Mouse (Mus musculus) frontal cortex, postnatal 25 days (tissue): Measurements from ENCODE around the gene Esrrg.
A peak's percentile ranks its signal among the peaks of the same experiment; 100 is the strongest.

ENCODE experiments used
- DNase-seq, 2 experiments: peaks; one replicate each; pipeline ENCODE4 v3.0.0; 2022; ENCODE audit warnings: low spot score in 2 of 2

The Esrrg gene

DNA sequence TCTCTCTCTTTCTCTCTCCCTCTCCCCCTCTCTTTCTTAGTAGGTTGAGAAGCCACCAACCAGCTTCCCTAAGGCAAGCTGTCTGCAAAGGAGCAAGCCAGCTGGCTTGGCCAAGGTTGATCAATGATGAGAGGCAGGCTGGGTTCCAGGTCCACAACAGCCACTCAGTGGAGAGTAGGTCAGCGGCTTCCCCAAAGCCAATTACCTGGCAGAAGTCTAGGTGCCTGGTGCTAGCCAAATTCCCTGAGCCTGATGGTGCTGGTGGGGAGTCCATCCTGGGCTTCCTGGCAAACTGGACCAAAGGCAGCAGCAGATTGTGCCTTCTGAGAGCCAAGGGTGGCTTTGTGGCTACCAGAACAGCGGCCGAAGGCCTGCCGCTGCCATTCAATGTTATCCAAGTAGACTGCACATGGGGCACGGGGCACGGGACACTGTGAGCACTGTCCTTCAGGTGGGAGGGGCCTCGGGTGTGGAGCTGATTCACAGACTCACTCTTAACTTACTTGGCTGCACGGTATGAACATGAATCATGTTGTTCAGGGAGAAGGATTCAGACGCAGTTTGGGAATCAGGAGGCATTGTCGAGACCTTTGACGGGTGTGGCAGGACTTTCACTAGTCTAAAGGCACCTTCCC is 469.1 kb downstream of the Esrrg start:
- no peak for DNase-seq

DNA sequence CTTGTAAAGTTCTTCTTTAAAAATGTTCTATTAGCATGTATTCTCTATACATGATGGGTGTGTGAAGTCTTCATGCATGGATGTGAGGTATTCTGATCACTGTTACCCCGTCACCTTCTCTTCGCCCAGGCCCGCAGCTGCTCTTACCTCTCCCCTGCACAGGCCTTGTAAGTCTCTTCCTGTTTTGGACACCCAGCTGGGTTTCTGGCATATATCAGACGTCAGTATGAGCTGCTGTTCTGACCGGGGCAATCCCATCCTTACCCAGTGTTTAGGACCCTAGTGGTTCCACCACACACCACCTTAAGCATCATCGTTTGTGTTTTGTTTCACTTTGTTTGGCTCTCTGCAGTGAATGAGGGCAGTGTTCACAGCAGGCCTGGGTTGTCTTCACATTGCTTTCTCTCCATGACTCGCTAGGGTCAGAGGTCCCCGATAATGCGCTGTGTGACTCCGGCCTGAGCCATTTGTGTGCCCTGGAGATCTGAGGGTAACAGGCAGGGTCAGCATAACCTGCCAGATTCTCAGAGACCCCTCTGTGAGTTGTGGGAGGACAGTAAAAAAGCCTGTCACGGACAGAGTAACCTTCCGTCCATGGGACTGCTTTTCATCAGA is 471.8 kb downstream of the Esrrg start:
- no peak for DNase-seq

DNA sequence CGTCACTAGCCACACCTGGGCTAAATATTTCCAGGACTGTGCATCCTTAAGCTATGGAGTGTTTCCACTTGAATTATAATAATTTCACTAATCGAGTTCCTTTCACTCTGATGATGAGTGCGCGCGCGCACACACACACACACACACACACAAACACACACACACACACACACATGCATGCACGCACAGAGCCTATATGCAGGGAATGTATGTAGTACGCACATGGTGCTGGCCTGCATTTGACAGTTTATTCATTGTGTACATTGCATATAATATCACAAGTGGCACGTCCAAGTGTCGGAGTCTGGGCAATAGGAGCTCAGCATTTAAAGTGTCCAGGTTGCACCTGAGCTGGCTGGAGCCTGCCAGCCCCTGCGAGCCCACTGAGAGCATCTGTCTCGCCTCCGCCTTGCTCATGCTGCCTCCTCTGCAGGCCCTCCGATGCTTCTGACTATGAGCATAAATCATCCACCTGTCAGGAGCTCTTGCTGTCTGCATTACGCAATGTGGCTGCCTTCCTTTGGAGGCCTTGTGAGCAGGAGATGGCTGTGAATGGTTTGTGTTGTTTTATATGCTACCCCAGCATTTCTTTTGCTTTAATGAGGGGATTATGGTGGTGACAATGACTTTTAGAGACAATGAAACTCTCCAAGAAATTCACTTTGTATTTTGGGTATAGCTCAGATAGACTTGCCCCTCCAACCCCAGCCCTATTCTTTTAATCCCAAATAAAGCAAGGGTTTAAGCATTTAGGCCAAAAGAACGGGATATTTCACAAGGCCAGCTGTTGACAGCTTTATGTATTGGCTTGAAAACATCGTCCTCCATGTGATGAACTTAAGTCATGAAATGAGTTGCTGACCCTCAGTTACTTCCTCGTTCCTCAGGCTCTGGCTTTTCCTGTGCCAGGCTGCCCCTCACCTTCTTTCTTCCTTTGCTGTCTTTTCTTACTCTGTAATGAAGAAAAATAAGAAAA is 474.4 kb downstream of the Esrrg start:
- DNase-seq: no peak

DNA sequence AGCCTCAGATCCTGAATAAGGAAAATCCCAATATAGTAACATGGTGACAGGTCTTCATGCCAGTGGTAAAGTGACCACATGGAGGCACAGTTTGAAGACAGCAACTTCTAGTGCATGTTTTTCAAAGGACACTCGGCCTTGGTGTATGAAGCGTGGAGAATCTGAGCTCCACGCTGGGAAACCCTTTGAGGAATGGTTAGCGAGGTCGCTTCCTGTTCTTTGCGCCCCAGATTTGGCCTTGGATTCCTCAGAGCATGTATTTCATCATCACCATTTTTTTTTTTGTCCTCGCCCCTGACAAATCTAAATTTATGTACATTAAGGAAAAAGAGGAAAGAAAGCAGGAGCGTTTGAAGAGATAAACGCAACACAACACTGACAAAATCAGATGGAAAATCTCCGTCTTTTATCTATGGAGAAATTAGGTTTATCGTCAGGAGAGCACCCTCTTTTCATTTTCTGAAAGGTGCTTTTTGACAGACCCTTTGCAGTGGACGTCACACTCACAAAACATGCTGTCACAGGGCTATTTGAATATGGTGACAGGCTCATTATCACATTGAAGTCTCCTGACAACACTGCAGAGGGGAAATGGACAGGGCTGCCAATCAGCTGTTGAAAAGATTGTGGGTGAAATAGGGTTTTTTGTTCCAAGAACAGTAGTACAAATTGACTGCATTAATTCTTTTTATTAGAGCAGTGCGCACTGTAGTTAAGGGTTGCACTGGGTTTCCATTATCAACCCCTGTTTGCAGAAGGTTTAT is 476.7 kb downstream of the Esrrg start:
- no peak for DNase-seq

DNA sequence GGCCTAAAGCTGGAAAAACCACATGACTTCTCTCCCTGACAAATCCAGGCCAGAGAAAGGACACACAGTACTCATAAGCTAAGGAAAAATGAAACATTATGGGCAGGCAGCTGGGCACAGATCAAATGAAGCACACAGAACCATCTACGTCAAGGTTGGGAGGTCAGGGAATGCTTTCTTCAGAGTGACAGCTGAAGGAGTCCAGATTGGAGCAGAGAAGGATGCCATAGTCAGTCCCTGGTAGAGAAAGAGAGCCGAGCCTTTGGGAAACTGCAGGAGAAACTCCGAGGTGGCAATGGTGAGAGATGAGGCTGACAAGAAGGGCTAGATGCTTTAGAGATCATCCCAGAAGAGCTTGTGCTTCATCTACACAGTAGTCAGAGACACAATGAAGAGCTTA is 485.1 kb downstream of the Esrrg start:
- no peak for DNase-seq

DNA sequence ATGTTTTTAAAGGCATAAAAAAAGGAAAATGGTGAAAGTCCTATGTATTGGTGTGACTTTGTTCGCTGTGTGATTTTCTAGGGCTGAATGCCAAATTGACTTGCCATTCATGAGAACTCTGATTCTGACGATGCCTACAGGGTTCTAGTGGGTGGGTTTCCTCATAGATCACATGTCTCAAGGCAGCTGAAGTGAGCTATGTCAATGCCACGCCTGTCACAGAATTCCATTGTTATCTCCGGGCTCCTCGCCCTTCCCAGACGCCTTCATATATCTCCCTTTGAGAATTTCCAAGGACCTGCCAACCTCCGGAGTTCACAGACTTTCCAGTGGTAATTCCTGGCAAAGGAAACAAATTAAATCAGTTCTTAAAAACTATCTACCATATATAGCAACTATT is 493.2 kb downstream of the Esrrg start:
- no peak for DNase-seq

DNA sequence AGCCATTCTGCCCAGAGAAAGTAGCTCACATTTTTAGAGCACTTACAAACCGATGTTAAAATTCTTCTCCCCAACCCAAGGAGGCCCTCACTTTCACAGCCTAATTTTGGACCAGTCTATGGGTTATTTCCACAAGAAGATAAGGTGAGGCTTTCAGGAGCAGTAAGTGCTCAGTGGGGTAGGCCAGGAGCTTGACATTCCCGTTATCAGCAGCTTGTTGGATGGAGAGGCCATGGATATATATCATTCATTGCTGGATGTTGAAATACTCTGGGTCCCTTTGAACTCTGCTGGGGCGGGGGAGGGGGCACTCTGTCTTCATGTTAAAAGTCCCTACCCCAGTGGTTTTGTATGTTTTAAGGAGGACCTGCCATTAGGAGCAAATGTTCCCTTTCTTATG is 494.6 kb downstream of the Esrrg start:
- DNase-seq: no peak

DNA sequence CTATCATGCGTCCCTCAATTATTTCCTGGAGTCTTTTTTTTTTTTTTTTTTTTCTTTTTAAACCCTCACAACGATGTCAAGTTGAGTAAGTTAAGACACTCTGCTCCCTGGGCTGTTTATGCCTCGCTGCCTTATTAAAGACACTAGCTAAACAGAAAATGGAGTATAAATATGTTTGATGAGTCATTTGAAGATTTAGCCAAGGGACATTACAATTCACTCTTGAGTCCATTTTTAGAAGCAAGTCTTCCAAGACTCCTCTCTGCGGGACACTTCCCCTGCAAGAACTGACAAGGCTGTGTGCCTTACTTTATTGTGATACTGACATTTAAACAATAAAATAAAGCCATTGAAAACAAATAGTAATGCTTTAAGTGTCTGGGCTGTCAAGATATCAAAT is 496.9 kb downstream of the Esrrg start:
- no peak for DNase-seq

DNA sequence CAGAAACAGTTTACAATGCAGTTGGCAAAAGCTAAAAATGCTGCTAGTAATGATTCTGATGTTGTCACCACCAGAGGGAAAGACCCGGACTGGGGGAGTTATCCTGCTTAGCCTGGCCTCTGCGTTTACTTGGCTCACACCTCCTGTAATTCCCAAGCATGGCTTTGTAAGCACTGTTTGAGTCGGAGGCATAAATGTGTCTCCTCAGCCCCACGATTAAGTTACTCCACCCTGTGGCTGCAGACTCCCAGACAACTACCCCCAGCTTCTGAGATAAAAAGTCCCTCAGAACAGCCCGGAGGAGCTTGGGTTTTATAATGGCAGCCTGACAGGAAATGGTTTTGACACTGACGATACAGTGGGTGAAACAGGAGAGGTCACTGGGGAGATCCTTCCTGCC is 499.4 kb downstream of the Esrrg start:
- no peak for DNase-seq

DNA sequence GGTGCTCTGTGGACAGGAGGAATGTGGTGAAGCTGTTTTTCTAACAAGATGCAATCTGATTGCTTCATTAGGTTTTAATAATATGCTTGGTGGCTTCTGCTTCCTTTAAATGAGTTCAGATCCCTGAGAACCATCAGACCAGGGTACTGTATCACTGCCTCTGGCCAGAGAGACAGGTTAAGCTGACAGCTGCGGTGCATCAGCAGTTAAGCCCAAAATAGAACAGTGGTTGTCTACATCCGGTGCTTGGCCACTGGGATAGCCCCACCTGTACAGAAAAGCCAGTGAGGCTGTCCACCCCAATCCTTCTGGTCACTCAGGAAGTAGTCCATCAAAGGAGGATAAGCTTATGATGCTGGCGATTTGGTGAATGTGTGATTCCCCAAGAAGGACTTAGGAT is 503.0 kb downstream of the Esrrg start:
- DNase-seq: no peak

DNA sequence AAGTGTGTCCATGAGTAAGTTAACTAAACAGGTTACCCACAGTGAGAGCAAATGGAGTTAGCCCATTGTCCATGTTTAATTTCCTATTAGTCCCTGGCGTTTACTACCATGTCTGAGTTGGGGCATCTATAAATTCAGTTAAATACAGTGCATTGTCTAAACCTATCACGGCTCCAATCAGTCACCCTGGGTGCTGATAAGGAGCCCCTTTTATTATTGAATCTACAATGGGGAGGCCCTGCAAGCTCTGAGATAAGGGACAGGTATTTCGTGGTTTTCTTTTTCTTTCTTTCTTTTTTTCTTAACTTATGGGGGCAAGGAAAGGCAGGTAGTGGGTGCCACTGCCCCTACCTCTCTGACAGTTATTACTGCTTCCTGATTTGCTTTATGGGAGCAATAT is 504.6 kb downstream of the Esrrg start:
- no peak for DNase-seq

DNA sequence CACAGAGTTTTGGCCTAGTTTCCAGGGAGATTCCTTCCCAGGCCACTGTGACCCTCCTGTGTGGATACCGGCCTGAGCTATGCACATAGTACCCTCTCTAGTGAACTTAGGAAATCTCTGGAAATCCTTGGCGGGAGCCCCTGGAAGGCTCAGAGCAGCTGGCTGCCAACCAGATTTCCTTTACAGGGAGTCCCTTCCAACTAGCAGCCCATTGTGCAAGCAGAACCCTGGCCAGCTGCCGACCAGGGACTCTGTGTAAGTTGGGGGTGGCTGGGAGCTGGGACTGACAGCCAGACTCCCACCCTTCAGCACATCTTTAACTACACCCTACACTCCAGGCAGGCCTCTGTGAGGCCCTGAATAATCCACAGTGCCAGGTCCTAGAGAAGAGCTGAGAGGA is 509.5 kb downstream of the Esrrg start:
- peak; percentile 17 to 22 for DNase-seq

DNA sequence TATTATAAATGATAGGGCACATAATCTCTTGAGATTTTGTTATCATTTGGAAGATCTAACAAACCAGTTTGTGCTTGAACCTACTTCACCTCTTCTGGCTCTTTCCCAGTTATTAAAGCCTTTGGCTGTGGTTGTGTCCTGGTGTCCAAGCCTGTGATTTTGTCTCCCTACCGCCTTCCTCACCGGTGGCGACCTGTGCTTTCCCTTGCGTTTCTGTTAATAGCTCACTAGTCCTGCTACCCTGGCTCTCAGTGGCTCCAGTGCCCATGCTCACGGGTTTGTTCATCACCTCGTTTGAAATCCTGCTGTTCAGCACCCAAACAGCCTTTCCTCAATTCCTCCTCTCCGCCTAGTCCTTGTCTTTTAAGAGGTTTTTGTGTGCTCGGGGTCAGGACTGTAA is 511.2 kb downstream of the Esrrg start:
- DNase-seq: no peak

DNA sequence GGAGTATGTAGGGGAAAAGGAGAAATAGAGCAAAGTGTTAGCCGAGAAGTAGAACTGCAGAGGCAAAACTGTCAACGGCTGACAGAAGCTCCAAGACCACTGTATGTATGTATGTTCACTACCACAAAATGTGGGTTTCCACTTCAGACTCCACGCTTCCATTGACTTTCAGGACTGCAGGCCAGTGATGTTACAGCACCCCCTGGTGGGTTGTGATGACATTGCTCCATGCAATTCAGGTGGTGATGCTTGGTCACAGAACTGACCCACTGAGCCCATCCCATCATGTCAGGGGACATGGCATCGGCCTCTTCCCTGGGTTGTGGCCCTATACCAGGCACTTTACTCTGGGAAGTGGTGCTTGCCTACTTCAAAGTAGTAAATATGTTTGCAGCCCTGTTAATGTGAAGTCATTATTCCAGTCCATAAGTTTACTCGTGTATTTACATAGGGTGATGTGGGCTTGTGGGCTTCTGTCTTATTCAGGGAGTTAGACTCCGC is 517.0 kb downstream of the Esrrg start:
- no peak for DNase-seq

DNA sequence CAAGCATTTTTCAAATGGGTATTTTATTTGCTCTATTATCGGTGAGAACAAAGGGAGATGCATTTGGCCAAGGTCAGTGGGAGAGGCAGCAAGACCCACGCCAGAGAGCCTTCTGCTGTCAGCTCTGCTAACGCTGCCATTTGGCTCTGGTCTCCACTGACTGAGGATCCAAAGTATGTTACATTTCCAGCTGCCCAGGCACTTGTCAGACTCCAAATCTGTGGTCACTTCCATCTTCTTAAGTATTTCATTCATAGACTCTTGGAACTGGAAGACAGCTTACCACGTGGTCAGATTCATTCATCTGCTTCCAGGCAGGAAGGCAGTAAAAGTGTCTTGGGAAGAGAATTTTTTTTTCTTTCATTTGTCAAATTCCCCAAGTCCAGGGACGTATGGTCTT is 527.5 kb downstream of the Esrrg start:
- no peak for DNase-seq

DNA sequence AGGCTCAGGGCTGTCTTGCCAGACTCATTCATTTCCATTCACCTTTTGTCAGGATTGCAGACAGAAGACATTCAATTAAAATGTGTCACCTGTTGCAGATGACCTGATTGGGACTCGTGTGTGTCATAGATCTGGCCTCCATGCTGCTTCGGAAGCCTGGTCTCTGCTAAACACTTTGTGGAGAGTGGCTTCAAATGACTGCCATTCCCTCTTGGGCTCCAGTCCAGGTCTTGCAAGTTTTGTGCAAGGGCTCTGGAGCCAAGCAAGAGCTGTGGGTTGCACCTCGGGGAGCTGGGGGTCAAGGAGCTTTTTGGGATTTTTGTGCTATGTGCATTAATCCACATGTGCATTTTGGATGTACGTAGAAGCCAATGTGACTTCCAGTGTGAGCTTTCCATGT is 530.9 kb downstream of the Esrrg start:
- DNase-seq: no peak

DNA sequence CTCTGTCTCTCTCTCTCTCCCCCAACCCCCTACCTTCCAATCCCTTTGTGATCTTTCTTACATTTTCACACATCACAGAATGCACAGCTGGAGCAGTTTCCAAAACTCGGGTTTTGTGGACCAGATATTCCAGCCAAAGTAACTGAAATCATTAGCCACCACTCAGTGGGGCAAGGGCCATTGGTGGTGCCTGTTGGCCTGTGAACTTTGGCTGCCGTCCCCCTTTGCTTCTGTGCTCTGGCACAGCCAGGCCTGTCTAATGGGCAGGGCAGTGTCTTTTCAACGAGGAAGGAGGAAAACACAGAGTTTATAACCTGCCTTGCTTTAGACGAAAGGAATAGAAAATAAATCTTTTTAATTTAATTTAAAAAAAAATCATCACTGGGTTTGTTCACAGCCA is 531.6 kb downstream of the Esrrg start:
- no peak for DNase-seq

DNA sequence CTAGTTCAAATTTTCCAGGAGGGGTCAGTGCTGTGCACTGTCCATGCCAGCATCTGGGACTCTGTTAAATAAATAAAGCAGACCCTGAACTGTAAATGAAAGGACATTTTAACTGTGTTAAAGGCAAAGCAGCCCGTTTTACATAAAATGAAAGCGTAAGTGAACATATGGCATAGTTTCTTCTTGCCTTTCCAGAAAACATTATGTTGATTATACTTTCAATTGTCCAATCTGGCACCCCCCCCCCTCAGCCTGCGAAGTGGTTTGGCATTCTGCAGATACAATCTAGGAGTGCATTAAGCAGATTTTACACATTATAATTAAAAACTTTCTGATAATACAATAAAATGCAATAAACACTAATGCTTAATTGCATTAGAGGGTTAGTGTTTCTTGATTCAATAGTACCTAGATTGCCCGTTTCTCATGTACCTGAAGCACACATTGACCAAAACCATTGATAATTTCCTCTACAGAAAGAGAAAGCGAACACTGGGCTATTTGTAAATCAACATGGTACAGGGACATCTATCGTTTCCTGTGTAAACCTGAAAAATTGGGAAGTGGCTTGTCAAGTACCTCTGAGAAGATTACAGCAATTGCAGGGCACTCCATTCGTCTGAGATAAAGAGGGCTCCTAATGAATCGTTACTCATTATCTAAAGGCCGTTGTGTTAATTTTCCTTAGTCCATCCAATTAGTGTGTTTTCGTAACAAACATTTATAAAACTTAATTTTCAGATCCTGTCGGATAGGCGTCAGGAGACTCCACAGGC is 539.0 kb downstream of the Esrrg start:
- no peak for DNase-seq

DNA sequence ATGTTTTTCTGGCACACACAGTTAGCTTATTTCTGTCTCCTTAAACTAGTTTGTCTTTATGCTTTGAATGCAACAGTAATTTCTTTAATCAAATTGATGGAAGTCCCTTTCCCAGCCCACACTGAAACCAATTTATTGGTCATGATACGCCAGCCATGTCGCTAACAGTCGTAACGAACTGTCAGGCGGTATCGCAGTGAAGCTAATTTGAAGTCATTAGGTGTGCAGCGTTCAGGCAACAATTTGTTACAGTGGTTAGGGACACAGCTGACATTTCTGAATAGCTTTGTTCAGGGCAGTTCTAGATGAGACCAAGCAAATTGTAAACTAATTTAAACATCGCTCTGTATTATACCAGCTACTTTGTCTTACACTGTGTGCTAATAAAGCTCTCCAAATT is 542.5 kb downstream of the Esrrg start:
- DNase-seq: no peak

DNA sequence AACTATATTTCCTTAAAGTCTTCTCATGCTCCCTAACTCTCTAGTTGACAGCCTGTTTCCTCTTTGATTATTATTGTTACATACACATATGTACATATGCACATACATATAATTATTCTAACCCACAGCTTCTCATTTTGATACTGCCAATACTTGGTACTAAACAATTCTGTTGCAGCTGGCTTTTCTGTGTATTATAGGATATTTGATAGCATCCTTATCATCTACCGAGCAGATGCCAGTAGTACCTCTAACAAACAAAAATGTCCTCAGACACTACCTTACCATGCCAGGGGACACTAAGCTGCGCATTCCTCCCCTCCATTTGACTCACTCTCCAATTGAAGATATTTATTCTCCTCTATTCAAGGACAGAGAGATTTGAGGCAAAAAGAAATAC is 543.4 kb downstream of the Esrrg start:
- no peak for DNase-seq

DNA sequence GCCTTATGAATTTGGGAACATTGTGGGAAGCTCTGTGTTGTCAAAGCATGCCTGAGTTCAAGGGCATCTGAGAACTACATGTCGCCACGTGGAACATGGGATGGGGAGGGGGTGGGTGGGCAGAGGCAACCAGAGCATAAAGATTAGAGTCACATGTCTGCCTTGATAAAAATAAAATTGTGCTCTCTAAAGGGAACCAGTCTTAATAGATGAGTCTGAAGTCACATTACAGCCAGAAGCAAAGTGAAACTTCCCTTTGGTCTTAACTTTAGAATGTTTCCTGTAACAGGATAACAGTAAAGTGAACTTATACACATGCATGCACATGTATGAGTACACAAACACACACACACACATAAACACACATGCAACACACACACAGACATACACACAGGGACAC is 545.1 kb downstream of the Esrrg start:
- no peak for DNase-seq
